Mouse (Mus musculus) brain, embryonic 14.5 days (tissue): ENCODE measurements at regions not wholly inside any gene's neighbourhood (a gene's known extent, or its start where the extent isn't known, plus 50 kb on each side); places are given as distances from the start of the nearest gene placed in this dataset.

Experiments used
- CTCF ChIP-seq: fragments of 200-500 bp; IDR thresholded peaks from 2 replicates; pipeline ENCODE4 v1.5.1; 2012; ENCODE audit warnings: inconsistent platforms, mild to moderate bottlenecking, moderate library complexity, borderline replicate concordance; ENCODE audit not compliant: insufficient read depth, insufficient read length; ENCODE audit errors: extremely low read depth
- POLR2A ChIP-seq: fragments of 200-500 bp; IDR thresholded peaks from 2 replicates; pipeline ENCODE4 v1.6.1; 2012; ENCODE audit warnings: mild to moderate bottlenecking, inconsistent platforms, borderline replicate concordance; ENCODE audit not compliant: poor library complexity, insufficient read depth, insufficient read length, severe bottlenecking; ENCODE audit errors: extremely low read depth

- TF ChIP-seq POLR2A (no peak), CTCF (no peak)
Observed at GRCm38 (mm10) chr1:185144791-185145190, 59.1 kb upstream of the Rab3gap2 start.
